Mouse (Mus musculus) frontal cortex, postnatal 36 days (tissue): ENCODE measurements around the gene Zdhhc1.

Source experiments
- DNase-seq, 2 experiments: peaks; one replicate each; pipeline ENCODE4 v3.0.0; 2022; ENCODE audit warnings: low spot score in 2 of 2

Zdhhc1 gene

DNA sequence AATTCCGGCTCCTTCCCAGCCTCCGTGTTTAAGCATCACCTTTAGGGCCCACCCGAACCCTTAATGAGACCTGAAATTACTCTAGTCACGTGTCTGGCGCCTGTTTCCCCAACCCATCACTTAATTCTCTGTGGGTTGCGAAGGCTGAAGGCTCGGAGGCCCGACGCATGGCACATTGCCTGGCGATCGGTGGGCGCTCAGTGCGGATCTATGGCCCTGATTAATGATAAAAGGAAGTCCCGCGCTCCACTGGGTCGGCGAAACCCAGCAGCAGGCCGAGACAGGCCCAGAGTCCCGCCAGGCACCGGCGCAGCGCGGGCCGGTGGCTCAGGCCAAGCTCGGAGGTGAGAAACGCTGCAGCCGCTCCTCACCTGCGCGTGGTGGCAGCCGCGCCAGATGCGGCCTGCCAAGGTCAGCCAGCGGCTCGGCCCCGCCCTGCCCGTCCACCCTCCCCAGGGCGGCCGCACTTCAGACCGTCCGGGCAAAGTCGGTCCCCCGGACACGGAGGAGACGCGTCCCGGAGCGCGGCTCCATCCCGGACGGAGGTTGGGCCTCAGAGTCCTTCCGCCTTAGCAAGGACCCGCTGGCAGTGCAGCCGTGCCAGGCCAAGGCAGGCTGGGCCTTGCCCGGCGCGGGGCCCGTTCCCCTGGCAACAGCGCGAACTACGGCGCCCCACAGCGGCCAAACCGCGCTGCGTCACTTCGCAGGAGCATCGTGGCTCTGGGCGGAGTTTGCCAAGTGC lies at the start of gene Zdhhc1:
TSS of gene Zdhhc1 (minus strand) at position 464 of the 742 bp plus-strand sequence.
- peak; percentile 87 to 90 for DNase-seq

DNA sequence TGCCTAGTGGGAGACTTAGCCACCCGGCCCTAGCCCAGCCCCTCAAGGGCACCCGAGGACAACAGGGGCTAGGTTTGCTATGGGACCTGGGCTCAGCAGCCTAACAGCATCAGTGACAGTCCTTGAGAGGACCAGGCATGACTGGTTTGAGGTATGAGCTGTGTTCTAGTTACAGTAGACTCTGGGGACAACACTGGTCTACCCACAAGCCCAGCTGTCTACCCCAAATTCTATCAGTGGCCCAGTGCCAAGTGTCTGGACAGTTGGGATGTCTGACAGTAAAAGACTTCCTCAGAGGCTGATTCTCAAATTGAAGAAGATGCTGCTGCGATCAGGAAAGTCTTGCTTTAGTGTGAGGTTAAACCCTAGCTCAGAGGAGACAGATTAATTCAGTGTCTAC lies 48.5 kb upstream of the Zdhhc1 start:
- peak; percentile 33 to 47 for DNase-seq

DNA sequence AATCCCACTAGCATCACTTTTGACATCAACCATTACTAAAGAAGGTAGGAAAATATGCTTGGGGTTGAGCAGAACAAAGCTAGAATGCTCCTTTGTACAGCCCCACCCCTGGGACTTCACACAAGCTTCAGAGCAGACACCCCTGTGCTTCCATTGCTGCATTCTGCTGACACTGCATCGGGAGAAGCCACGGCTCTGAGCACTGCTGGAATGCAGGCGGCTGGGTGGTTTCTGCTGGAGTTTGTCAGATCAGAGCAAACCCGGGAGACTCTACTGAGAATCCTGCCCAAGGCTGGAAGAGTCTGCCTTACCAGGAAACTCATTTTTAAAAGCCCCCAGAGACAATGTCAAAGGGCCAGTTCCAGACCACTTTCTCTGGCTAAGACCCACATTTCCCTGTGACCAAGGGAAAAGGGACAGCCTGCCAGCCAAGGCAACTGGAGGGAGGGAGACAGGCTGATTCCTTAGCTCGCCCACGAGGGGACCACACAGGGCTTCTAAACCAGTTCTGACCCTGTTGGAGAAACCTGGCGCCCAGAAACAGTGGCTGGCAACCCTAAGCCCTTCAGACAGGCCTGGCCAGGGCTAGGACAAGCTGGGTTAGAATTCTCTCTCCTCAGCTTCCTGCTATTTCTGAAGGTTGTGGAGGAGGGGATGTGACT lies 48.0 kb upstream of the Zdhhc1 start:
- DNase-seq, result peak in 1 of 2 experiments; percentile 26

DNA sequence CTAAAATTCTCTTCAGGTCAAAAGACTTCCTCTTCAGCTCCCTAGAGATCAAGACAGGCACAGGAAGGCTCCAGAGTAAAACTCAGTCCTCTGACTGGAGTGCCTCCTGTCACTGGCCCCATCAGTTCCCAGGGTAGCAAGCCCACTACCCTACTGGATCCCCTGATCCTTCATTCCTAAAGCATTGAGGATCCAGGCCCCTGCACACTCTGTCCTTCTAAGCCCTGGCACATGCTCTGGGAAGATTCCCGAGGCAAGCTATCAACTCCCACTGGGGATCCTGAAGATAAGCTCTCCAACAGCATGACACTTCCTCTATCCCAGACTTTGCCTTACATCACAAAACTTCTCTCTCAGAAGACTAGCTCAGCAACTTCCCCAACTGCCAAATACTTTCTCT lies 47.0 kb upstream of the Zdhhc1 start:
- no peak for DNase-seq

DNA sequence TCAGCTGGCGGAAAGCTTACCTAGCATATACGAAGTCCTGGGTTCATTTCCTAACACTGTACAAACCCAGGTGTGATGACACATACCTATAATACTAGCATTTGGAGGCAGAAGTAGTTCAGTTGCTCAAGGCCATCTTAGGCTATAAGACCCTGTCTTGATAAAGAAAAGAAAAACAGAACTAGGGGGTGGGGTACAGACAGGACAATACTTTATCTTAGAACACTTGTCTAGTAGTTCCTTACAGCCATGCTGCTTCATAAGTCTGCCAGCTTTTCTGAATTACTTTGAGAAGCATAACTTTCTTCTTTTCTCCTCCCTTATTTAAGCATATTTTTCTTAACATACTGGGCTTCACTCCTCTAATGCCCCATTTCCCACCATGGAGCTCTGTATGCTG lies 46.1 kb upstream of the Zdhhc1 start:
- no peak for DNase-seq

DNA sequence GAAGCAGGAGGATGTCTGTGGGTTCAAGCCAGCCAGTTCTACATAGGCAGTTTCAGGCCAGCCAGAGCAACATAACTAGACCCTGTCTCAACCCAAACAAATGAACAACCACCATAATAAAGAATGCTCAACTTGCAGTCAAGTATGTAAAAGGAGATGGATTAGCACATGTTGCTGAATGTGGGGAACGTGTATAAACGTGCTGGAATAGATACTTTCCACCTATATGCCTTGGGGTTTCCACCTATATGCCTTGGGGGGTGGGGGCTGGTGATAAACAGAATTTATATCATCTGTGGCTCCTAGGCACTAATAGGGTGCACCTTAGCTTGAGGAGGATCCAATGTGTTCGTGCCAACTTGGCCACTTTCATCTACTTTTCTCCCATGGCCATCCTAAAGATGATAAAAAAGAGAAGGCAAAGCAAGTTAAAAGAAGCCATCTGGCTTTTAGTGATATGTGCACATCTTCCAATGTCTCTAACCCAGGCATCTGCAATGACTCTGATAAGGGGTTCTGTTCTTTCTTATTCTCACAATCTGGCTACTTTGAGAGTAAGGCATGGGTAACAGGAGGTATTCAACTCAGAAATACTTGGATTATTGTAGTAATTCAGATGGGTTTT lies 45.4 kb upstream of the Zdhhc1 start:
- DNase-seq, result no peak

DNA sequence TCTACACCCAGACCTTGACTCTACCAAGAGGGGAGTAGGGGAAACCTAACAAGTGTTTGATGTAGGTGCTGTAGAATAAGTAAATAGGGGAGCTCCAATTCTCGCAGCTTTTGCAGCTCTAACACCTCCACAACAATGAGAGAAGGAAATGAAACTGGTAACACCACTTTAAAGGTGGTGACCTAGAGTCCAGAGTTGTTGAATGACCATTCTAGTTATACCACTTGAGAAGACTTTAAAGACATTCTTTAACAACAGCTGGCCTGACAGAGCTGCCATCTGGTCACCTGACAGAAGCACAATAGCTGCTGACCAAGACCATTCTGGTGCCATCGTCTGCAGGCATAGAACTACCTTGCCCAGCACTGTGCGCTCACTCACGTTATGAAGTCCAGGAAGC lies 42.2 kb upstream of the Zdhhc1 start:
- DNase-seq, result no peak

DNA sequence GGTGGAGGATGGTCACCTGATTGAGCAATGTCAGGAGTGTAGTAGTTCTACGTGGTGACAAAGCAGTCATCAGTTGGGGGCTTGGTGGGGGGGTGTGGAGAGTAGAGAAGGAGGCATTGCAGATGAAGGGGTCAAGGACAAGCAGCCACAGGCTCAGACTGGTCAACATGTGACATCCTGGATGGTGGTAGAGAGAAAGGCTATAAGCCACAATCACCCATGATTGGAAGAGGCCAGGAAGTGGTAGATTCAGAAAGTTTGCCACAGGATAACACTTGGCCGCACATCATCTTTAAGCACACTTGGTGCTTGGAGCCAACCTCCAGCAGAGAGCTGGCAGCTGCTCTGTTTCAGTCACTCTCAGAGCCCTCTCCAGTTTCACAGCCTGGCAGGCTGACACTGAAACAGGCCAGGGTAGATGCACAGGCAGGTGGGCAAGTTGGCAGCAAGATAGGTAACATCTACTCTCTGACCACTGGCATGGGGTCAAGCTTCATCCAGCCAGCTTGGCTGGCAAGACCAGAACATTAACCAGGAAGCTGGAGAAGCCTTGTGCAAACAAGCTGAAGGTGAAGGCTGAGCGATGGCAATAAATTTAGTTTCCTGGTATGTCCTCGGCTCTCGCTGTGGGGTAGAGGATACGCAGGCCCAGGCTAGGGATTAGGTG lies 40.4 kb upstream of the Zdhhc1 start:
- no peak for DNase-seq

DNA sequence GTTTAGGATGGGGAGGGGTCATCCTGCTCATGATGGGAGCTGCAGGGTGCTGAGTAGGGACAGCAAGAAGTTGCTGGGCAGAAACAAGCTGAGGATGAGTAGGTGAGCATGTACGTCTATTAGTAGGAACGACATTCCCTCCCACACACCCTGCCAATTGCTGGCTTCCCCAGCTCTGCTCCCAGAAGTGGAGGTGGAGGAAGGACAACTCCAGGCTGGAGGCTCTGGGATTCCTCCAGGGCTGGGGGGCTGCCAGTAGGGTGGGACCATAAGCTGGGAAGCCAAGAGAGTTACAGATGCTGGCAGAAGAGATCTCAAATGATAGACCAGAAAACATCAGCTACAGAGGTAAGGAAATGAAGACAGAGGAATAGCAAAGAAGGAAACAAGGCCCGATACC lies 39.8 kb upstream of the Zdhhc1 start:
- DNase-seq, result peak; percentile 33 to 47

DNA sequence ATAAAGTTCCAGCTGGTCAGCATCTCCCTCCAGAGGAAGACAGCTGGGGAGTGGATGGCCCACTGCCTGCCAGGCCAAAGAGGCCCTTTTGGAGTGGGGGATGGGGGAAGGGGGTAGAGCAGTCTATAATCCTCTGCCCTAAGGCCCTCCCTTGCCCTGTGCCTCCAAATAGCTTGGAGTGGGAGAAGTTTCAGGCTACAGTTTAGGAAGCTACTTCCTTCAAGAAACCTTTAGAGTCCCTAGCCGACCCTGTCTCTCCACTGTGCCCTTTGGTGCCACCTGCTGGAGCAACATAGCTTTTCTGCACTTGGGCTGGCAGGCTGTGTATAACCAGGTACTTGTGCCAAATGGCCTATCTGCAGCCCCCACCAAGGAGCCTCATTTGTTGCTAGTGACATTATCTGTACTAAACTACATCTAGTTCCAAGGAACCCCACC lies 37.2 kb upstream of the Zdhhc1 start:
- peak; percentile 42 to 52 for DNase-seq

DNA sequence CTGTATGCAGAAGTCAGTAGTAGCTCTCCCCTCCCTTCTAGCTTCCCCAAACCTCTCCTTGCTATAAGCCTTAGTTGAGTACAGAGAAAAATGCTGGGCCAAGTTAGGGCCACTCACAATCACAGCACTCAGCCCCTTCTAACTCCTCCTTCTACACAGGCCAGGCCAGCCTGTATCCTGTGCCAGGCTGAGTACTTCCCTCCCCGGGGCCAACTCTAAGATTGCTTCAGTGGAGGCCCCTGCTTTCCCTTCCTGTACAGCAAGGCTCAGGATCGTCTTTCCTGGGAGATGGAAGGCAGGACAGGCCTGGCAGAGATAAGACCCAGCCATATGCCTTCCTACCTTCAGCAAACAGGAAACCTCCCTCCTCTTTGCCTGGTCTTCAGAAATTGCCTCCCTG lies 36.7 kb upstream of the Zdhhc1 start:
- DNase-seq, result no peak

DNA sequence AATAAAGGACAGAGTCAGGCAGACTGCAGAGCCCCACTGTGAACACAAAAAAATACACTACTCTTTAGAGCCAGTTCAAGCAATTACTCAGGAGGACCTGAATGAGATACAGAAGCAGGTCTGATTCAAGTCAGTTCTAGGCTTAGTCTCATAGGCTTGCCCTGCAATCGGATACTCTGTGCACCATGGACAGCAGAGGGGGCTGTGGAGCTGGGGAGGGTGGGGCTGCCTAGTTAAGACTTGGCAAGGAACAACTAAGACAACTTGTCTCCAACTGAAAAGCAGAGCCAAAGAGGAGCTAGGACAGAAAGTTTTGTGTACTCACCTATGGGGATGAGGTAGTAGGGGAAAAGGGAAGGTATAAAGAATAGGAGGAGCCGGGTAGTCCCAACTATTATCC lies 35.1 kb upstream of the Zdhhc1 start:
- DNase-seq, result no peak

DNA sequence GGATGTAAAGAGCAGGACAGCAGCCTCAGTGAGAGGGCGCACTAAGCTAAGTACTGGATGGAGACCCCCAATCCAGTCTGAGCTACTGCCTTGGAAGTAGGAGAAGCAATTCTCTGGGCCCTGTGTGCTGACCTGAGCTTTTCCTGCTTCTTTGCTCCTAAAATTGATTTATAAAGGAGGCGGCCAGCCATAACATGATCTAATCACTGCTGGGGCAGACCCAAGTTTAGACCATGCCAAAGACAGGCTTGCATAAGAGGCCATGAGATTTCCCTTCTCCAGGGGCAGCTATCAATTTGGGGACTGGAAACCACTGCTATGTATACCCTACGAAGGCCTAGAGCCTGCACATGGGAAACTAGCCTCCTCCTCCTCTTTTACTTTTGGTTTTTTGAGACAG lies 32.6 kb upstream of the Zdhhc1 start:
- no peak for DNase-seq

DNA sequence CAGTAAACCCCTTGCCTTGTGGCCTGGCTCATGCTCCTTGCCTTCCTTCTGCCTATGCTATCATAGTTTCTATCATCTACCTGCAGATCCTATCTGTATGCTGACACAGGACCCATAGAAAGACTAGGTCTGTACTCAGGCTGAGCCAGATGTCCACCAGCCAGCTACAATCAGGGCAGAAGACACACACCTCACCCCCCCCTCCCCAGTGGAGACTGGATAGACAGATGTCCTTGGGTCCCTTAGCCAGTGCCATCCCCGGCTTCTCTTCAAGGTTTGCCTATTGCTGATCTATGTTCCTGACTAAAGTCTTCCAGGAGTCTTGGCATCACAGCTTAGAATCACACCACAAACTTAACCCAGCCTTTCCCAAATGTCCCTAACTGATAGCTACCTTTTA lies 31.5 kb upstream of the Zdhhc1 start:
- DNase-seq, result no peak

DNA sequence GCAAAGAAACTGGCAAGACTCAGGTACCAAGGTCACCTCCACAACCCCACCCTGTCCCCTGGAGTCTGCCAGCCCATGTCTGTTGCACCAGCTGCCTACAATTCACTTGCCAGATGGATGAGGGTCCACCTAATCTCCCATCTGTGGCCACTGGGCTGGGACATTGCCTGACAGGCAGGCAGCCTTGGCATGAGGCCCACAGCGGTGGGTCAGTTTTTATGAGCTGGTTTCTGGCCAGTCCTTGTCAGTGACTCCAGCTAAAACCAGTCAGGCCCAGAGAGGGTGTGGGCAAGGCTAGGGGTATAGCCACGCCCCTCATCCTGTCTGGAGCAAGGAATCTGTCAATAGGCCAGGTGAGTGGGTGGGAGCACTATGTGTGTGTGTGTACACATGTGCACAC lies 30.4 kb upstream of the Zdhhc1 start:
- no peak for DNase-seq

DNA sequence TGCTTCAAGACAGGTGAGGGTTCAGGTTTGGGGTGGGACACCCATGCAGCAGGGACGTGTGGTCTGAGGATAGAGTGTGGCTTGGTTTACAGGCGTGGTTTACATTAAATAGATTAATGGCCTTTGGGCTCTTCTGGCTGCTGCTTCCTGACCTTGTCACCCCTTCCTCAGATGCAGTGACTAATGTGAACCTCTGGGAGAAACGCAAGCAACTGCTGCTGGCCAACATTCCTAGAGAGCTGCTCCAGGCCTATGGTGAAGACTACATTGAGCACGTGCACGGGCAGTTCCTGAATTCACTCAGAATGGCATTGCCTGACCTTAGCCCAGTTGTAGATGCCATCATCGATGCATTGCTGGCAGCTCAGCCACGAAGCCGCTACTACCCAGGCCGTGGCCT lies 26.2 kb upstream of the Zdhhc1 start:
- no peak for DNase-seq

DNA sequence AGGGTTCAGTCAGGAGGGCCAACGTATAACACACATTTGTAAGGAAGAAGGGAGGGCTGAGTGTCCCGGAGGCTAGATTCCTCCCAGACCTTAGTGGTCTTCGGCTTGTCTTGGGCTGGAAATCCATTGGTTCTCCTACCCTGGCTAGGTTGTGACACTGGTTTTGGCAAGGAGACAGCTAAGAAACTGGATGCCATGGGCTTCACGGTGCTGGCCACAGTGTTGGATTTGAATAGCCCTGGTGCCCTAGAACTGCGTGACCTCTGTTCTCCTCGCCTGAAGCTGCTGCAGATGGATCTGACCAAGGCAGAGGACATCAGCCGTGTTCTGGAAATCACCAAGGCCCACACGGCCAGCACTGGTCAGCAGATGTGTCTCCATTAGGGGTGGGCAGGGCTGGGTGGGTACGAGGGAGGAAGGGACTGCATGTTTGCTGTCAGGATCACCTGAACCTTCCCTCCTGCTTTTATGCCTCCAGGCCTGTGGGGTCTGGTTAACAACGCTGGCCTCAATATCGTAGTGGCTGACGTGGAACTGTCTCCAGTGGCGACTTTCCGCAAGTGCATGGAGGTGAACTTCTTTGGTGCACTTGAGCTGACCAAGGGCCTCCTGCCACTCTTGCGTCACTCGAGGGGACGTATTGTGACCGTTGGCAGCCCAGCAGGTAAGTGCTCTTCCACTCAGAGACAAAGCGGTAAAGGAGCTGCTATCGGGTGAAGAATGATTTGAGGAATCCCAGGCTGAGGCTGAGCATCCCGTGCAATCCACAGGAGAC lies 25.5 kb upstream of the Zdhhc1 start:
- DNase-seq, result no peak

DNA sequence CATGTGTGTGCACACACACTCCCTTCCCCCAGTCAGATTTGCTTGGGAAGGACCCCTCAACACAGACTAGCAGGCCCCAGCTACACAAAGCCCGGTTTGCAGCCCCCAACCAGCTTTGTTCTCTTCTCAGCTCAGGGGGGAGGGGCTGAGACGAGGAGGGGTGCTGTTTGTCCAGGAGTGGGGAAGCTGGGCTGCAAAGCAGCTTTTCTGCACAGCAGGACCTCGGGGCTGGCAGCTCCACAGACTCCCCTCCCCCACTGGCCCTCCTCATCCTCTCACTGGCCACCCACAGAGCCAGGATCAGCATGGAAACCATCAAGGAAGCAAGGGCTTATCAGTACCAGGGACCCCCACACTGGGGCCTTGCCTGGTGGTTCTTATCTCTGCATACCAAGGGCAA lies 24.4 kb upstream of the Zdhhc1 start:
- no peak for DNase-seq

DNA sequence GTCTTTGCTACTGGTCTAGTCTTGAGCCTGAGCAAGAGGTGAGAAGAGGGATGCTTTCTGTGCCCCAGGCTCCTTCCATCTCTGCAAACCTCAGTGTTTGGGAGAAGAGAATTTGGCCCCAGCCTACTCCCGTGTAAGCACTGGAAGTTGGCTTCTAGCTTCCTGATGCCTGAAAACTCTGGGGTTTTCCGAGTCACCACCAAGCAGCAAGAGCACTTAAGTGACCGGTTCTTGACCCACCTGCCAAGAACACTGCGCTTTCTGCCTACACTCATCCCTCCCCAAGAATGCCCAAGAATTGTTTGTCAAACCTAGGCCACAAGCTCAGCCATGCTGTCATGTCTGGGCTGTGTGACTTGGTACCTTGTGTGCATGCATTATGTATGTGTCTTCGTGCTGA lies 23.8 kb upstream of the Zdhhc1 start:
- no peak for DNase-seq

DNA sequence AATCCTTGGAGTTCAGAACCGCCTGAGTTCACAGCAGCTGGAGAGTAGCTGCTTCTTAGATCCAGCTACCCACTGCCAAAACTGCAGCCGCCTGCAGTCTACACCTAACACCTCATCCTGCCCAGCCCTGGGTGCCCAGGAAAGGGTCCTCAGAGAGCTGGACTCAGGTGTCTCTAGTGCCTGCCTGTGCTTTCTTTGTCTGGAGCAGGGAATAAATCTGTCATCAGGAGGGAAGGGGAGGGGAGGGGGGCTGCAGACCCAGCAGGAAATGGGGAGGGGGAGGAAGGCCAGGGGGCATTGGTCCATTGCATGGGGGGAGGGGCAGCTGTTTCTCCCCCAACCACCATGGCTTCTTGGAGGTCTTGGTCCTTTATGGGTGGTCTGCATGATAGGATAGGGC lies 22.9 kb upstream of the Zdhhc1 start:
- no peak for DNase-seq

DNA sequence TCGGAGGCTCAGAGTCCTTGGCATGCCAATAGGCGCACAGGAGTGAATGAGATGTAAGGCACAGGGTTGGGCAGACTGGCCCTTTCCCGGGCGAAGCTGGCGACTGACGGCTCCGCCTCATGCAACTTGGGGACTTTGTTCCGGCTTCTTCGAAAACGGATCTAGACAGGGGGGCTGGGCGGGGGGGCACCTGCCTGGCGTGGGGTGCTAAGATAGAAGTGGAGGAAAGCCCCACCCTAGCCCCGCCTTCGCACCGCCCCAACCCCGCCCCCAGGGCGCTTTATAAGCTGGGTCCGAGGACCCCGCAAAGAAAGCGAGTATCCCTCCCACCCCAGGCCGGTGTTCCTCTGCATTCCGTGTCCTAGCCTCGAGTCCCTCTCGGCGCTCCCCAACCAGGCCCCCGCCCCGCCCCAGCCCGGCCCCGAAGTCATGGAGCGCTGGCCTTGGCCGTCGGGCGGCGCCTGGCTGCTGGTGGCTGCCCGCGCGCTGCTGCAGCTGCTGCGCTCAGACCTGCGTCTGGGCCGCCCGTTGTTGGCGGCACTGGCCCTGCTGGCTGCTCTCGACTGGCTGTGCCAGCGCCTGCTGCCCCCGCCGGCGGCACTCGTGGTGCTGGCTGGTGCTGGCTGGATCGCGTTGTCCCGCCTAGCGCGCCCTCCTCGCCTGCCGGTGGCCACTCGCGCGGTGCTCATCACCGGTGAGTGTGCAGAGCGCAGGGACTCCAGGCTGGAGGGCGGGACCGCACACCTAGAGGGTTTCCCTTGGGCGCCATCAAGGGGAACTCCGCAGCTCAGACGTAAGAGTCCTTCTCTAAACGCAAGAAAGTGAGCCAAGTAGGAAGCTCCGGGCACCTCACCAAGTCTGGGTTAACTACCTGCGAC lies 22.0 kb upstream of the Zdhhc1 start, which contains the start of gene Hsd11b2:
TSS of gene Hsd11b2 (plus strand) at position 320 of the 878 bp plus-strand sequence.
- DNase-seq, result peak; percentile 37 to 49
